Mouse (Mus musculus) E14TG2a.4 (cell line): ENCODE results near the gene Josd1.

Source experiments
- H3K27me3 ChIP-seq: 2 replicates; pipeline ENCODE4 v1.6.1; 2014; ENCODE audit warnings: low read length, control low read depth; ENCODE audit not compliant: insufficient read depth
- H3K36me3 ChIP-seq: 2 replicates; pipeline ENCODE4 v1.6.1; 2014; ENCODE audit warnings: low read length, control low read depth; ENCODE audit not compliant: insufficient read depth
- H3K4me1 ChIP-seq: replicated peaks from 2 replicates; pipeline ENCODE4 v1.6.1; 2014; ENCODE audit warnings: low read depth, low read length, control low read depth
- H3K4me3 ChIP-seq: replicated peaks from 2 replicates; pipeline ENCODE4 v1.5.1; 2014; ENCODE audit warnings: mild to moderate bottlenecking, low read length
- H3K9me3 ChIP-seq: 2 replicates; pipeline ENCODE4 v1.6.1; 2014; ENCODE audit warnings: low read length, control low read depth
- CTCF ChIP-seq: conservative IDR thresholded peaks from 2 replicates; pipeline ENCODE4 v1.5.1; 2014; ENCODE audit warnings: low read length
- NANOG ChIP-seq: IDR thresholded peaks from 2 replicates; pipeline ENCODE4 v1.6.1; 2014; ENCODE audit warnings: borderline replicate concordance, low read length, mixed read lengths
- POU5F1 ChIP-seq: IDR thresholded peaks from 2 replicates; pipeline ENCODE4 v1.6.1; 2014; ENCODE audit warnings: low read length, borderline replicate concordance

The Josd1 gene

GRCm38 (mm10) chr15:79645483-79645882 lies 42.2 kb downstream of the Josd1 start:
- no peaks in the 10 kb centered on the region for H3K36me3 ChIP-seq
- no peak overlapping the region for H3K4me3 ChIP-seq
- peaks cover 39% of the 10 kb centered on the region for H3K4me1 ChIP-seq
- no peaks in the 10 kb centered on the region for H3K9me3 ChIP-seq
- 0 out of 2 replicates have a peak, but pooled peaks cover 7% of the 10 kb centered on the region for H3K27me3 ChIP-seq
- TF ChIP-seq POU5F1 = no peak
- no peak for TF ChIP-seq CTCF
- no peak for TF ChIP-seq NANOG

DNA sequence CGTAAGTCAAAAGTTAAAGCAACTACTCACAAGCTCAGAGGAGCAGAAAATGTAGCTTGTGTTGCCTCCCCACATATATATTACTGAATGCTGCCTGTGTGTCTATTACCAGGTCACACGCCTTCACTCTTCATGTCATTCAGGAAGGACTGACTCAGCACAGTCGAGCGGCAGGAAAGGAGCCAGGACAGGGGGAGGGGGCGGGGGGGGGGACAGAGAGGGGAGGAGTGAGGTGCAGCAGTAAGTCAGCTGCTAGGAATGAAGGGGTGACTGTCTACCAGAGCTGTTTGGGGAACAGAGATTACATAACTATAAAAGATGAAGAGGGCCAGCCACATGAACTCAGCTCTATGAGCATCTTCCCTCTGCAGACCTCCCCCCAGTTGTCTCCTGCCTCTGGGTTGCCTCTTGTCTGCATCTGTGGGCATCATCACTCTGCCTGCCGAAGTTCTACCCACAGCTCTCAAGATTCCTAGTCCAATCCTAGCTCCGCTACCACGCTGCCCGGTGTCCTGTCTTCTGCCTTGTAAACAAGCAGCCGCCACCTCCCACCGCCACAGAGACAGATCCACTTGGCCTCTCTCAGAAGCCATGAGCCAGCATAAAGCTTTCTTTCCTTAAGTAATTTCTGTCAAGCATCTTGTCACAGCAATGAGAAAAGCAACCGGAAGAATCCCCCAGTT lies 46.4 kb downstream of the Josd1 start:
- Histone ChIP-seq H3K36me3 (no peaks in the 10 kb centered on the region), H3K4me3 (no peak overlapping the region), H3K27me3 (0 out of 2 replicates have a peak, but pooled peaks cover 9% of the 10 kb centered on the region), H3K9me3 (no peaks in the 10 kb centered on the region), H3K4me1 (peaks cover 31% of the 10 kb centered on the region)
- TF ChIP-seq NANOG = no peak
- no peak for TF ChIP-seq CTCF
- TF ChIP-seq POU5F1 = no peak

DNA sequence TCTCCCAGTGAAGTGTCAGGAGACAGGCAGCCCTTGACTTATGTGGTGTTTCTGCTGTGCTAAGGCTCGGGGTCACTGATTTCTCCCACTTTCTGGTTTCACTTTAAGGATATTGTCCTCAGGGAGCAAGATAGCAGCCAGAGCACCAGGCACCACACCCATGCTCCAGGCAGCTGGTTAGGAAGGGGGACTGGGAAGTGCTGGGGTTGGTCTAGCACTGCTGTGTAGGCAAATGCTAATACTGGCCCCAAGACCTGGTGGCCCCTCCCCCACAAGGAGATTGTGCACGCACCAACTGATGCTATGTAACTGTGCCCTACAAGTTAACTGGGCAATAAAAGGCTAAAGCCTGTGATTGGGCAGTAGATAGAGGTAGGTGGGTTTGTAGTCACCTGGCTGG lies 57.2 kb downstream of the Josd1 start:
- TF ChIP-seq POU5F1 (no peak), NANOG (no peak), CTCF (no peak)
- Histone ChIP-seq H3K27me3 (peaks cover 11% of the 10 kb centered on the region; the same call in 1 of the 2 replicates), H3K4me3 (peak overlapping the region; percentile 24), H3K4me1 (peaks cover 55% of the 10 kb centered on the region), H3K9me3 (no peaks in the 10 kb centered on the region), H3K36me3 (no peaks in the 10 kb centered on the region)
